Mouse (Mus musculus): ENCODE results near the gene Apof. TPM values are rescaled to one million over a fixed set of nuclear protein-coding genes. Genes with fewer than 3 reads are reported as not detected.
"Not testable (repeated sequence)": the region's sequence is repeated elsewhere in the genome, so short reads cannot be mapped to it uniquely, and the experiment has no call there.

Apof gene
- polyA plus RNA-seq, 1 experiment from 2014 or later, result not detected

GRCm38 (mm10) chr10:128283604-128284579, 15.4 kb downstream of the Apof start:
- 64% methylated on average over 31 of the region's 31 CpGs for WGBS
- no peak overlapping the region for H3K27ac ChIP-seq (ENCODE audit: low read length)

DNA sequence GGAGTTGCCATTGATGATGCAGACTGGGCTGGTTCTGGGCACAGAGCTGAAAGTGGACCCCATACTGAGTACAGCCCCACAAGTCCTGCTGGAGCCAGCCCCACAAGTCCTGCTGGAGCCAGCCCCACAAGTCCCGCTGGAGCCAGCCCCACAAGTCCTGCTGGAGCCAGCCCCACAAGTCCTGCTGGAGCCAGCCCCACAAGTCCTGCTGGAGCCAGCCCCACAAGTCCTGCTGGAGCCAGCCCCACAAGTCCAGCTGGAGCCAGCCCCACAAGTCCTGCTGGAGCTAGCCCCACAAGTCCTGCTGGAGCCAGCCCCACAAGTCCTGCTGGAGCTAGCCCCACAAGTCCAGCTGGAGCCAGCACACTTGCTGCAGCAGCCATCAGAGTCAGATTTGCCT, 22.1 kb downstream of the Apof start:
- H3K36me3 ChIP-seq (ENCODE audit: control insufficient read depth, insufficient read depth); H3K4me2 ChIP-seq (ENCODE audit: low read length); H3K27ac ChIP-seq (ENCODE audit: low read length); H3K27me3 ChIP-seq (replicated peaks; ENCODE audit: control insufficient read depth, insufficient read depth, low read length); H3K9ac ChIP-seq (replicated peaks; ENCODE audit: low read depth, low read length); H3K4me3 ChIP-seq (replicated peaks; ENCODE audit: low read length); H3K4me1 ChIP-seq (replicated peaks; ENCODE audit: control insufficient read depth, insufficient read depth, low read length); ATAC-seq; H3K9me3 ChIP-seq (ENCODE audit: control insufficient read depth, low read length): not testable (repeated sequence)
- 100% methylated on average over 1 of the region's 1 CpGs for WGBS

More at GRCm38 (mm10) chr10:128283604-128284579, 15.4 kb downstream of the Apof start:
- H3K9ac ChIP-seq (replicated peaks; ENCODE audit: low read depth, low read length), result no peak overlapping the region
- H3K4me3 ChIP-seq (replicated peaks; ENCODE audit: low read length), result no peak overlapping the region
- H3K36me3 ChIP-seq (ENCODE audit: control insufficient read depth, insufficient read depth), result peaks cover 15% of the 10 kb centered on the region
- peak; percentile 38; the same call in 1 of the 2 replicates for ATAC-seq
- no peaks in the 10 kb centered on the region for H3K4me1 ChIP-seq (replicated peaks; ENCODE audit: control insufficient read depth, insufficient read depth, low read length)
- H3K4me2 ChIP-seq (ENCODE audit: low read length), result no peak overlapping the region
- no peaks in the 10 kb centered on the region for H3K27me3 ChIP-seq (replicated peaks; ENCODE audit: control insufficient read depth, insufficient read depth, low read length)
- H3K9me3 ChIP-seq (ENCODE audit: control insufficient read depth, low read length), result no peaks in the 10 kb centered on the region

GRCm38 (mm10) chr10:128296370-128297090, 28.1 kb downstream of the Apof start:
- Histone ChIP-seq H3K36me3 (ENCODE audit: control insufficient read depth, insufficient read depth) (0 out of 2 replicates have a peak, but pooled peaks cover 3% of the 10 kb centered on the region), H3K4me2 (ENCODE audit: low read length) (no peak overlapping the region), H3K9ac (replicated peaks; ENCODE audit: low read depth, low read length) (no peak overlapping the region), H3K4me3 (replicated peaks; ENCODE audit: low read length) (no peak overlapping the region), H3K27ac (ENCODE audit: low read length) (no peak overlapping the region), H3K9me3 (ENCODE audit: control insufficient read depth, low read length) (no peaks in the 10 kb centered on the region), H3K4me1 (replicated peaks; ENCODE audit: control insufficient read depth, insufficient read depth, low read length) (0 out of 2 replicates have a peak, but pooled peaks cover 2% of the 10 kb centered on the region), H3K27me3 (replicated peaks; ENCODE audit: control insufficient read depth, insufficient read depth, low read length) (no peaks in the 10 kb centered on the region)
- 44% methylated on average over 13 of the region's 13 CpGs for WGBS
- ATAC-seq, result peak; percentile 28; the same call in 1 of the 2 replicates

GRCm38 (mm10) chr10:128297221-128297620, 28.8 kb downstream of the Apof start:
- H3K9me3 ChIP-seq (ENCODE audit: control insufficient read depth, low read length), result no peaks in the 10 kb centered on the region
- no peak for ATAC-seq
- no peak overlapping the region for H3K27ac ChIP-seq (ENCODE audit: low read length)
- H3K4me3 ChIP-seq (replicated peaks; ENCODE audit: low read length), result no peak overlapping the region
- H3K36me3 ChIP-seq (ENCODE audit: control insufficient read depth, insufficient read depth), result no peaks in the 10 kb centered on the region
- peaks cover 3% of the 10 kb centered on the region for H3K4me1 ChIP-seq (replicated peaks; ENCODE audit: control insufficient read depth, insufficient read depth, low read length)
- H3K27me3 ChIP-seq (replicated peaks; ENCODE audit: control insufficient read depth, insufficient read depth, low read length), result no peaks in the 10 kb centered on the region
- no peak overlapping the region for H3K9ac ChIP-seq (replicated peaks; ENCODE audit: low read depth, low read length)
- H3K4me2 ChIP-seq (ENCODE audit: low read length), result no peak overlapping the region
- 67% methylated on average over 4 of the region's 4 CpGs for WGBS

- no peaks in the 10 kb centered on the region for H3K27me3 ChIP-seq (replicated peaks; ENCODE audit: control insufficient read depth, insufficient read depth, low read length)
Observed at GRCm38 (mm10) chr10:128297622-128298021, 29.2 kb downstream of the Apof start.

GRCm38 (mm10) chr10:128298243-128298642, 29.8 kb downstream of the Apof start:
- no peaks in the 10 kb centered on the region for H3K36me3 ChIP-seq (ENCODE audit: control insufficient read depth, insufficient read depth)
- H3K27me3 ChIP-seq (replicated peaks; ENCODE audit: control insufficient read depth, insufficient read depth, low read length), result no peaks in the 10 kb centered on the region
- H3K9ac ChIP-seq (replicated peaks; ENCODE audit: low read depth, low read length), result no peak overlapping the region
- peaks cover 8% of the 10 kb centered on the region for H3K4me1 ChIP-seq (replicated peaks; ENCODE audit: control insufficient read depth, insufficient read depth, low read length)
- no peak overlapping the region for H3K4me2 ChIP-seq (ENCODE audit: low read length)
- no peak overlapping the region for H3K27ac ChIP-seq (ENCODE audit: low read length)
- no peaks in the 10 kb centered on the region for H3K9me3 ChIP-seq (ENCODE audit: control insufficient read depth, low read length)
- H3K4me3 ChIP-seq (replicated peaks; ENCODE audit: low read length), result no peak overlapping the region
- 81% methylated on average over 6 of the region's 6 CpGs for WGBS
- ATAC-seq, result no peak

More at GRCm38 (mm10) chr10:128297622-128298021, 29.2 kb downstream of the Apof start:
- no peak overlapping the region for H3K4me2 ChIP-seq (ENCODE audit: low read length)
- no peaks in the 10 kb centered on the region for H3K36me3 ChIP-seq (ENCODE audit: control insufficient read depth, insufficient read depth)
- H3K9ac ChIP-seq (replicated peaks; ENCODE audit: low read depth, low read length), result no peak overlapping the region
- H3K27ac ChIP-seq (ENCODE audit: low read length), result no peak overlapping the region
- WGBS, result 76% methylated on average over 11 of the region's 11 CpGs
- H3K9me3 ChIP-seq (ENCODE audit: control insufficient read depth, low read length), result no peaks in the 10 kb centered on the region
- H3K4me1 ChIP-seq (replicated peaks; ENCODE audit: control insufficient read depth, insufficient read depth, low read length), result peaks cover 7% of the 10 kb centered on the region
- no peak overlapping the region for H3K4me3 ChIP-seq (replicated peaks; ENCODE audit: low read length)
- no peak for ATAC-seq

DNA sequence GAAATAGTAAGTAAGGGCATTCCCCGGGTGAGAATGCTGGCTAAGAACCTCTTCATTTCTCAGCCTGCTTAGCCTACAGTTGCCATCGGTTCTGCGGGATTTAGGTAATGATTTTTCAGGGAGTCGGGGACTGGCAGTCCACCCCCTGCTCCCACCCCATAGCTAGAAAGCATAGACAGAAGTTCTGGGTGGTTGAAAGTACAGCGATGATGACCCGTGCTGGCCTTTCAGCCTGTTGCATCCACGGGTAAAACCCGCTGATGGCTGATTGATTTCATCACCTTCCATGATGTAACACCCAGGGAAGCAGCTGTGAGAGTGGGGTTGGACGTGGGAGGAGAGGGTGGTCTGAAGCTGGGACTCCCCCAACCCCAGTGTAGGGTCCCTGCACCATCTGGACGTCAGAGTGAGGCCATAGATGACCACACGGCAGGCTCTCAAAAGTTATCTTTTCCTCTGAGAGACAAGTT, 30.3 kb downstream of the Apof start, which contains the start of gene Il23a:
Gene Il23a (minus strand): TSS at position 51 of the 470 bp plus-strand sequence.
- Histone ChIP-seq H3K4me3 (replicated peaks; ENCODE audit: low read length) (no peak within 1 kb of the TSS), H3K27ac (ENCODE audit: low read length) (no peak within 1 kb of the TSS), H3K9ac (replicated peaks; ENCODE audit: low read depth, low read length) (no peak within 1 kb of the TSS), H3K36me3 (ENCODE audit: control insufficient read depth, insufficient read depth) (no peaks in the 10 kb centered on the region), H3K27me3 (replicated peaks; ENCODE audit: control insufficient read depth, insufficient read depth, low read length) (no peaks in the 10 kb centered on the region), H3K4me2 (ENCODE audit: low read length) (no peak within 1 kb of the TSS), H3K9me3 (ENCODE audit: control insufficient read depth, low read length) (no peaks in the 10 kb centered on the region), H3K4me1 (replicated peaks; ENCODE audit: control insufficient read depth, insufficient read depth, low read length) (peaks cover 8% of the 10 kb centered on the region)
- no peak for ATAC-seq
- WGBS, result 83% methylated on average over 11 of the region's 11 CpGs

GRCm38 (mm10) chr10:128302357-128302756, 33.9 kb downstream of the Apof start:
- Histone ChIP-seq H3K4me1 (replicated peaks; ENCODE audit: control insufficient read depth, insufficient read depth, low read length) (peaks cover 15% of the 10 kb centered on the region), H3K36me3 (ENCODE audit: control insufficient read depth, insufficient read depth) (no peaks in the 10 kb centered on the region), H3K4me2 (ENCODE audit: low read length) (peak overlapping the region; percentile 78), H3K4me3 (replicated peaks; ENCODE audit: low read length) (peak overlapping the region; percentile 63), H3K9me3 (ENCODE audit: control insufficient read depth, low read length) (no peaks in the 10 kb centered on the region), H3K27me3 (replicated peaks; ENCODE audit: control insufficient read depth, insufficient read depth, low read length) (no peaks in the 10 kb centered on the region), H3K27ac (ENCODE audit: low read length) (peak overlapping the region; percentile 97), H3K9ac (replicated peaks; ENCODE audit: low read depth, low read length) (peak overlapping the region; percentile 81)
- 39% methylated on average over 3 of the region's 3 CpGs for WGBS
- no peak for ATAC-seq

- peak; percentile 41 for ATAC-seq
- H3K4me3 ChIP-seq (replicated peaks; ENCODE audit: low read length), result peak overlapping the region; percentile 63
- peak overlapping the region; percentile 81 for H3K9ac ChIP-seq (replicated peaks; ENCODE audit: low read depth, low read length)
- H3K27me3 ChIP-seq (replicated peaks; ENCODE audit: control insufficient read depth, insufficient read depth, low read length), result no peaks in the 10 kb centered on the region
- peak overlapping the region; percentile 97 for H3K27ac ChIP-seq (ENCODE audit: low read length)
- H3K4me2 ChIP-seq (ENCODE audit: low read length), result peak overlapping the region; percentile 78
- 1% methylated on average over 9 of the region's 9 CpGs for WGBS
- no peaks in the 10 kb centered on the region for H3K9me3 ChIP-seq (ENCODE audit: control insufficient read depth, low read length)
- peaks cover 15% of the 10 kb centered on the region for H3K4me1 ChIP-seq (replicated peaks; ENCODE audit: control insufficient read depth, insufficient read depth, low read length)
- H3K36me3 ChIP-seq (ENCODE audit: control insufficient read depth, insufficient read depth), result no peaks in the 10 kb centered on the region
Observed at GRCm38 (mm10) chr10:128302785-128303125, 34.3 kb downstream of the Apof start.

Measured in forebrain, embryonic 16.5 days (tissue).